Comparison of ENCODE assay signal across 8 mouse cellular contexts in the genomic region with DNA sequence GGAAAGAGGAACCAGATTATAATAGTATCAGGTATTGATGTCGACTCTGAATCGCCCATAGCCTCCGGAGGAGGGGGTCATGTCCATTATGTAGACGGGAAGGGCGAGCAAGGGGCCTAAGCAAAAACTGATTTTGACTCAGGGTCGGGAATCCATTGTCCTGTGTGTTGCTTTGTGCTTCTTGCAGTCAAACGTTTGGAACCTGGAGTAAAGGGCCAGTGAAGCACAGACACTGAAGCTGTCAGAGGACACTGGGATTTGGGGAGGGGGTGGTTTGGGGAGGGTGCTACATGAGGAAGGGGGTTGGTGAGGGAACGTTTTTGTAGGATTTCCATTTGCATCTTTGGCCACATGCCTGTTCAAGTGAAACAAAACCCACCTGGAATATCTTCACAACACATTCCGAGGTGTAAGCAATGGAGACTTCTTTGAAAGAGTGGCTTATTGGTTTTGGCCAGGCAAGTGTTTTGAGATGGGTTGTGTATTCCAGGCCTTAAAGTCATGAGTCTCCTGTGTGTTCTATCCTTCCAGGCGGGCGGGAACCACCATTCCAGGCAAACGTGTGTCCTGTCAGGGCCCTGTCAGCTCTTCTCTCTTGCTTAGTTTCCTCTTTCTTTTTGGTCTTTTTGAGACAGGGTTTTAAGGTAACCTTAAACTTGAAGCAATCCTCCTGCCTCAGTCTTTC. TPM values are rescaled to one million over a fixed set of nuclear protein-coding genes. Genes with fewer than 3 reads are reported as not detected.
DNase-seq lines count a peak whose midpoint lies in the region; ATAC-seq and TF ChIP-seq lines count a peak whose summit lies in the region.

No protein-coding gene starts in this region.

- peak overlapping the region; percentile 39 for H3K27ac ChIP-seq in cerebellum, adult 2 months (ENCODE audit: insufficient read depth, low read length)
- H3K27ac ChIP-seq in testis, adult 2 months (ENCODE audit: control insufficient read depth, insufficient read depth, low read depth, low read length): peak overlapping the region; percentile 54
- no peak overlapping the region for H3K27ac ChIP-seq in limb, embryonic 14.5 days (replicated peaks; ENCODE audit: low read depth, low read length)
- H3K27ac ChIP-seq in stomach, embryonic 16.5 days (ENCODE audit: low read length): peak overlapping the region; percentile 11; the same call in 1 of the 2 replicates

- H3K27me3 ChIP-seq in cerebellum, adult 2 months (ENCODE audit: control insufficient read depth, insufficient read depth, low read length): no peaks in the 10 kb centered on the region
- H3K27me3 ChIP-seq in testis, adult 2 months (ENCODE audit: control insufficient read depth, insufficient read depth, low read length): no peaks in the 10 kb centered on the region
- H3K27me3 ChIP-seq in limb, embryonic 14.5 days (ENCODE audit: control insufficient read depth, insufficient read depth, low read length): 0 out of 2 replicates have a peak, but pooled peaks cover 4% of the 10 kb centered on the region
- H3K27me3 ChIP-seq in stomach, embryonic 16.5 days (ENCODE audit: control insufficient read depth, insufficient read depth, low read length): no peaks in the 10 kb centered on the region

- 24% methylated on average over 12 of the region's 12 CpGs for WGBS in cerebellum, adult 2 months
- 17% methylated on average over 12 of the region's 12 CpGs for WGBS in limb, embryonic 14.5 days
- WGBS in stomach, embryonic 16.5 days: 24% methylated on average over 12 of the region's 12 CpGs

- intact Hi-C loops in left cerebral cortex, postnatal 36 days (cut with DNase I): loop anchor here (2.0 to 10.0 kb wide), 3 partner anchors 42 to 185 kb away; partner anchors contain the start of genes Hsp90b1 and Ttc41

- H3K36me3 ChIP-seq in testis, adult 2 months (ENCODE audit: control insufficient read depth, insufficient read depth, low read length): no peaks in the 10 kb centered on the region
- no peaks in the 10 kb centered on the region for H3K36me3 ChIP-seq in limb, embryonic 14.5 days (ENCODE audit: control insufficient read depth, insufficient read depth, low read length)
- H3K36me3 ChIP-seq in stomach, embryonic 16.5 days (ENCODE audit: control insufficient read depth, insufficient read depth, low read length): no peaks in the 10 kb centered on the region

- peak overlapping the region; percentile 94 for H3K4me2 ChIP-seq in limb, embryonic 14.5 days (replicated peaks; ENCODE audit: low read depth, low read length, severe bottlenecking)
- H3K4me2 ChIP-seq in stomach, embryonic 16.5 days (ENCODE audit: low read depth, low read length): peak overlapping the region; percentile 74

- no peak for TF ChIP-seq CTCF in cerebellum, adult 2 months (IDR thresholded peaks at IDR 0.05; ENCODE audit: borderline replicate concordance, insufficient read depth, low read depth, low read length)
- TF ChIP-seq CTCF in testis, adult 2 months (IDR thresholded peaks at IDR 0.05; ENCODE audit: control insufficient read depth, insufficient read depth, insufficient replicate concordance, low read depth, low read length): no peak

- TF ChIP-seq POLR2A in cerebellum, adult 2 months (IDR thresholded peaks at IDR 0.05; ENCODE audit: borderline replicate concordance, insufficient read depth, low read length): no peak
- TF ChIP-seq POLR2A in testis, adult 2 months (IDR thresholded peaks at IDR 0.05; ENCODE audit: control insufficient read depth, low read depth, low read length): no peak
- no peak for TF ChIP-seq POLR2A in limb, embryonic 14.5 days (IDR thresholded peaks at IDR 0.05; ENCODE audit: borderline replicate concordance, extremely low read depth, insufficient read depth, insufficient read length)

- peak overlapping the region; percentile 67 for H3K9ac ChIP-seq in limb, embryonic 14.5 days (ENCODE audit: low read depth, low read length, severe bottlenecking)
- H3K9ac ChIP-seq in stomach, embryonic 16.5 days (ENCODE audit: low read length): peak overlapping the region; percentile 83

- no peaks in the 10 kb centered on the region for H3K9me3 ChIP-seq in limb, embryonic 14.5 days (ENCODE audit: control insufficient read depth, low read length)
- no peaks in the 10 kb centered on the region for H3K9me3 ChIP-seq in stomach, embryonic 16.5 days (replicated peaks; ENCODE audit: control insufficient read depth, low read length)

- H3K4me1 ChIP-seq in cerebellum, adult 2 months (ENCODE audit: control insufficient read depth, insufficient read depth, low read length): peaks cover 5% of the 10 kb centered on the region; the same call in 1 of the 2 replicates
- H3K4me1 ChIP-seq in testis, adult 2 months (ENCODE audit: control insufficient read depth, insufficient read depth, low read length): peaks cover 11% of the 10 kb centered on the region
- peaks cover 17% of the 10 kb centered on the region for H3K4me1 ChIP-seq in limb, embryonic 14.5 days (ENCODE audit: control insufficient read depth, insufficient read depth, low read length)
- peaks cover 13% of the 10 kb centered on the region; the same call in 1 of the 2 replicates for H3K4me1 ChIP-seq in stomach, embryonic 16.5 days (ENCODE audit: control insufficient read depth, insufficient read depth, low read length)

- peak overlapping the region; percentile 59 for H3K4me3 ChIP-seq in cerebellum, adult 2 months (replicated peaks; ENCODE audit: insufficient read depth, low read depth, low read length)
- H3K4me3 ChIP-seq in testis, adult 2 months (ENCODE audit: control insufficient read depth, low read depth, low read length): peak overlapping the region; percentile 90
- H3K4me3 ChIP-seq in limb, embryonic 14.5 days (replicated peaks; ENCODE audit: low read length): peak overlapping the region; percentile 68
- peak overlapping the region; percentile 69 for H3K4me3 ChIP-seq in stomach, embryonic 16.5 days (replicated peaks; ENCODE audit: low read length)

- DNase-seq in cerebellum, adult 2 months: no peak
- no peak for DNase-seq in cerebellum, adult 8-10 months
- no peak for DNase-seq in testis, postnatal 10 days (ENCODE audit: low spot score)
- no peak for DNase-seq in limb, embryonic 14.5 days (ENCODE audit: low spot score)
- DNase-seq in left cerebral cortex, postnatal 36 days (ENCODE audit: low spot score in 2 of 2): no peak
- DNase-seq in spleen, postnatal 10 days (ENCODE audit: low spot score in 2 of 2): no peak

- ATAC-seq in limb, embryonic 14.5 days (ENCODE audit: low FRiP score, low read depth): no peak
- ATAC-seq in stomach, embryonic 16.5 days (ENCODE audit: insufficient read depth, low FRiP score): no peak

RNA-seq across cellular contexts. Expression of gene Nt5dc3, which starts 1.2 kb away (rescaled TPM):
- 44.2 and 48.9 TPM in 2 replicates for polyA plus RNA-seq in cerebellum, adult 2 months (2012; rRNA removed)
- 7.0 and 7.7 TPM in 2 replicates for polyA plus RNA-seq in testis, adult 2 months (2012; rRNA removed)
- 5.5 and 6.6 TPM in 2 replicates for polyA plus RNA-seq in limb, embryonic 14.5 days (2012; rRNA removed)
- 1.1 and 1.3 TPM in 2 replicates for polyA plus RNA-seq in limb, embryonic 14.5 days (2014; fragmentation: Nextera tagmentation; extraction: Ambion mirVana)
- 1.5 and 1.8 TPM in 2 replicates for polyA plus RNA-seq in stomach, embryonic 16.5 days (2015; fragmentation: Nextera tagmentation; extraction: Ambion mirVana)
- 10 to 100 TPM; 79.4 to 82.5 TPM for total RNA-seq in left cerebral cortex, postnatal 36 days (2021)

RNA-seq across cellular contexts. Expression of gene Gm49358, which starts 16.2 kb away (rescaled TPM):
- not detected in 2 replicates for polyA plus RNA-seq in cerebellum, adult 2 months (2012; rRNA removed)
- not detected in 2 replicates for polyA plus RNA-seq in testis, adult 2 months (2012; rRNA removed)
- 0.05 TPM in 1 of 2 replicates, not detected in the other for polyA plus RNA-seq in limb, embryonic 14.5 days (2012; rRNA removed)
- 0.22 TPM in 1 of 2 replicates, not detected in the other for polyA plus RNA-seq in limb, embryonic 14.5 days (2014; fragmentation: Nextera tagmentation; extraction: Ambion mirVana)
- polyA plus RNA-seq in stomach, embryonic 16.5 days (2015; fragmentation: Nextera tagmentation; extraction: Ambion mirVana): not detected in 2 replicates
- 10 to 100 TPM; 19.2 to 24.9 TPM for total RNA-seq in left cerebral cortex, postnatal 36 days (2021)
